30 mouse cellular contexts compared by ENCODE assay signal in the genomic region with DNA sequence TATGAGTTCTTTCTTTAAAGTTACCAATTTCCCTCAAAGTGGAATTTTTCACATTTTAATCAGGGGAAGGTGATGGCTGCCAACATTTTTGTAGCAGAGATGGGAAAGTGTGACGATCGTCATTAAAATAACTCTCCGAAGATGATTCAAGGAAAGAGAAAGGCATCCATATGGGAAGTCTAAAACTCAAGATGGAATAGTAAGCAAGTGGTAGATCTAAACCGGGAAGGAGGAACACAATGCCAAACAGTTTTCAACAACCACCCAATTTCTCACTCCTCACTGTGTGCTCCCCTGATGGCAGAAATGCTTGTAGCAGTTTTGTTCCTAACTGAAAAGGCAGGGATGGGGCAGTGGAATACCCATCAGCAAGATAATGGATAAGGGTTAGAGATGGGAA.
DNase-seq lines count a peak whose midpoint lies in the region; ATAC-seq and TF ChIP-seq lines count a peak whose summit lies in the region.
"Had no signal": no experiment of that assay in that cellular context is flagged by ENCODE, and none has a peak within 500 bp of the region (broad histone marks: within the 10 kb centered on the region; RNA-seq: fewer than 3 reads in every experiment).

No protein-coding gene starts in this region.

- ATAC-seq in hindbrain, embryonic 13.5 days (ENCODE audit: low FRiP score): no peak
- ATAC-seq: activated CD4-positive, CD25-positive, alpha-beta regulatory T cell, adult 4 months; CD4-positive, CD25-positive, alpha-beta regulatory T cell, adult 4 months; hindbrain, embryonic 16.5 days; midbrain, embryonic 16.5 days had no signal

- H3K4me2 ChIP-seq in hindbrain, embryonic 13.5 days: no peak overlapping the region
- H3K4me2 ChIP-seq: embryonic facial prominence, embryonic 15.5 days; forebrain, embryonic 12.5 days; heart, embryonic 13.5 days; kidney, embryonic 15.5 days; limb, embryonic 13.5 days; liver, embryonic 11.5 days; lung, embryonic 15.5 days had no signal

- no peak overlapping the region for H3K9ac ChIP-seq in hindbrain, embryonic 13.5 days
- H3K9ac ChIP-seq: embryonic facial prominence, embryonic 15.5 days; forebrain, embryonic 12.5 days; heart, embryonic 13.5 days; kidney, embryonic 15.5 days; limb, embryonic 13.5 days; lung, embryonic 15.5 days had no signal

- no peak overlapping the region for H3K4me3 ChIP-seq in layer of hippocampus, adult 2 months
- no peak overlapping the region for H3K4me3 ChIP-seq in hindbrain, embryonic 13.5 days
- H3K4me3 ChIP-seq: embryonic facial prominence, embryonic 10.5 days; embryonic facial prominence, embryonic 15.5 days; forebrain, embryonic 12.5 days; heart, embryonic 13.5 days; kidney, embryonic 15.5 days; limb, embryonic 13.5 days; lung, embryonic 15.5 days; midbrain, embryonic 10.5 days had no signal

- no peak overlapping the region for H3K27ac ChIP-seq in layer of hippocampus, adult 2 months
- no peak overlapping the region for H3K27ac ChIP-seq in hindbrain, embryonic 13.5 days
- H3K27ac ChIP-seq: embryonic facial prominence, embryonic 10.5 days; embryonic facial prominence, embryonic 15.5 days; forebrain, embryonic 12.5 days; heart, embryonic 13.5 days; kidney, embryonic 15.5 days; limb, embryonic 13.5 days; lung, embryonic 15.5 days; midbrain, embryonic 10.5 days had no signal

- H3K4me1 ChIP-seq in hindbrain, embryonic 13.5 days (replicated peaks): no peaks in the 10 kb centered on the region
- H3K4me1 ChIP-seq: embryonic facial prominence, embryonic 10.5 days; embryonic facial prominence, embryonic 15.5 days; forebrain, embryonic 12.5 days; heart, embryonic 13.5 days; kidney, embryonic 15.5 days; limb, embryonic 13.5 days; lung, embryonic 15.5 days; midbrain, embryonic 10.5 days had no signal

- H3K36me3 ChIP-seq in hindbrain, embryonic 13.5 days: no peaks in the 10 kb centered on the region
- H3K36me3 ChIP-seq: embryonic facial prominence, embryonic 10.5 days; embryonic facial prominence, embryonic 15.5 days; forebrain, embryonic 12.5 days; heart, embryonic 13.5 days; kidney, embryonic 15.5 days; limb, embryonic 13.5 days; lung, embryonic 15.5 days; midbrain, embryonic 10.5 days had no signal

- no peaks in the 10 kb centered on the region for H3K9me3 ChIP-seq in hindbrain, embryonic 13.5 days
- H3K9me3 ChIP-seq: embryonic facial prominence, embryonic 10.5 days; embryonic facial prominence, embryonic 15.5 days; forebrain, embryonic 12.5 days; heart, embryonic 13.5 days; kidney, embryonic 15.5 days; limb, embryonic 13.5 days; lung, embryonic 15.5 days; midbrain, embryonic 10.5 days had no signal

- H3K27me3 ChIP-seq in hindbrain, embryonic 13.5 days: no peaks in the 10 kb centered on the region
- H3K27me3 ChIP-seq: embryonic facial prominence, embryonic 15.5 days; forebrain, embryonic 12.5 days; heart, embryonic 13.5 days; kidney, embryonic 15.5 days; limb, embryonic 13.5 days; lung, embryonic 15.5 days had no signal

- WGBS in hindbrain, embryonic 13.5 days: 89% methylated on average over 4 of the region's 4 CpGs

- no peak for DNase-seq in layer of hippocampus, adult 2 months (ENCODE audit: low spot score in 2 of 2)
- DNase-seq in layer of hippocampus, adult 8-10 months (ENCODE audit: low spot score in 2 of 2): no peak
- peak; percentile 12 for DNase-seq in right cerebral cortex, adult 18-20 months
- DNase-seq in right cerebral cortex, postnatal 14 days: no peak
- DNase-seq in brain, embryonic 18.5 days (ENCODE audit: low read depth, low spot score): peak; percentile 58
- DNase-seq in urinary bladder, adult 18-20 months (ENCODE audit: low spot score in 2 of 2): no peak
- DNase-seq: adrenal gland, adult 2 months; adrenal gland, postnatal 36 days; cerebellum, adult 8-10 months; cerebellum, postnatal 25 days; gastrocnemius, postnatal 10 days; heart, postnatal 10 days; kidney, adult 18-20 months; kidney, postnatal 36 days; thymus, adult 18-20 months; thymus, postnatal 36 days had no signal

- peak; percentile 13; the same call in 1 of the 2 replicates for TF ChIP-seq CTCF in layer of hippocampus, adult 2 months (conservative IDR thresholded peaks at IDR 0.05)

Comparison
In these comparisons a context has a peak if more than half of its experiments do, and no peak if none do; other contexts are left out.
1. DNase-seq: peak in right cerebral cortex, adult 18-20 months (single experiment) and brain, embryonic 18.5 days (single experiment); none in layer of hippocampus, adult 2 months (0 of 2), layer of hippocampus, adult 8-10 months (0 of 2), right cerebral cortex, postnatal 14 days (single experiment) and urinary bladder, adult 18-20 months (0 of 2).